Mouse (Mus musculus): Measurements from ENCODE around the gene Recql. TPM values are rescaled to one million over a fixed set of nuclear protein-coding genes. Genes with fewer than 3 reads are reported as not detected.
"Not testable (repeated sequence)": the region's sequence is repeated elsewhere in the genome, so short reads cannot be mapped to it uniquely, and the experiment has no call there.

Recql gene
- total RNA-seq, 2 experiments from 2014 or later: 31.5 to 32.1 TPM

DNA sequence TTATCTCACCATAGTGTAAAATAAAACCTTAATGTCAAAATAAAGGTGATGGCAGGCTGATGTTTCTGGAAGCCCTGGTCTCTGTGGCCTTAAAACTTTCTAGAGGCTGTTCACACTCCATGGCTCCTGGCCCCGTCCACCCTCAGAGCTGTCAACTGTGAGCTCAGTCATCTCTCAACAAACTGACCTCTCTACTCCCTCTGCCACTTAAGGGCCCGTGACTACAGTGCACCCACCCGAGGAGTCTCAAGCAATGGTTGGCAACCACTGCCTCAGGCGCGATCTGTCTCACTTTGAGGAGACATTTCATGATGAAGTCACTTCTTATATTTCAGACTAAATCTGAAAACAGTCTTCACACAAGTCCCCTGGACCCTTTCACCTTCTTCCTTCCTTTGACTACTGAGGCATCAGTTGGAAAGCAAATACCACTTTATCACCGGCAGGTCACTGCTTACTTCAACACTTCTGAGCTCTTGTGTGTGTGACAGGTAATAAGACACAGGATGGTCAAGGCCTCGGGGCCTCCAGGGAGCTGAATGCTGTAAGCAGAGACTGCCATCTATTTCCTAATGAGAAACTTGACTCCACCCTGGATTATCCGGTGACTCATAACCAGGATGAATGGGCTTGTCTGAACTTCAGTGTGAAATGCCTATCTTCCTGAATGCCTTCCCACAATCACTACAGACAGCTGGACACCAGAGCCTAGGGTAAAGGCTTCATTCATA, 21.0 kb downstream of the Recql start:
- ATAC-seq (ENCODE audit: poor library complexity, severe bottlenecking): no peak

GRCm38 (mm10) chr6:142363019-142363576, 23.8 kb downstream of the Recql start:
- ATAC-seq (ENCODE audit: poor library complexity, severe bottlenecking): peak; percentile 13; the same call in 1 of the 2 replicates

DNA sequence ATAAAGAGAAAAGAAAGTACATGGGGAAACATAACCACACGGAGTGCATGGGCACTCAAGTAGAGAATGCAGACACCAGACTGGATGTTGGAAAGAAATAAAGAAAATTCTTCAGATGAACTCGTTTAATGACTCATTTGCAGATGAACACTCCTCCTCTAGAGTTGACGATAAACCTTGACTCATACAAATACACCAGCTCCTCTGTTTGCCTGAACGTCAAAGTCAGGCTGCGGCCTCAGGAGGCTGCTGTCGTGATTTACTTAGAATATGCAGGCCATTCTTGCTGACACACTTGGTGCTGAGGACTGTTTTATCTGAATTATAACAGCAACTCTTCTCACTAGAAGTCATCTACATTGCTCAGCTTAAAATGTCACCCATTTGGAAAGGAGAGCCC, 24.9 kb downstream of the Recql start:
- ATAC-seq (ENCODE audit: poor library complexity, severe bottlenecking): no peak

GRCm38 (mm10) chr6:142357106-142357505, 29.8 kb downstream of the Recql start:
- no peak for ATAC-seq (ENCODE audit: poor library complexity, severe bottlenecking)

DNA sequence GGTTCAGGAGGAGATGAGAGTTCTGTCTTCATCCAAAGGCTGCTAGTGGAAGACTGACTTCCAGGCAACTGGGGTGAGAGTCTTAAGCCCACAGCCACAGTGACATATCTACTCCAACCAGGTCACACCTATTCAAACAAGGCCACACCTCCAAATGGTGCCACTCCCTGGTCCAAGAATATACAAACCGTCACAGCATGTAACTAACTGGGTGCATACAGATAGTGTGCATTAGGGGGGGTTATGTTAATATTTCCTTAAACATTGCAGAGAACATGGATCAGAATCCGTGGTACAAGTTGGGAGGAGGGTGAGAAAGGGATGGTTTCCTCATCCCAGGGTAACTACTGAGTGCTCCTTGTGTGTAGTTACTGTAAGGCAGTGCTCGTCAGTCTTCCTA, 34.8 kb downstream of the Recql start:
- ATAC-seq (ENCODE audit: poor library complexity, severe bottlenecking): not testable (repeated sequence)

DNA sequence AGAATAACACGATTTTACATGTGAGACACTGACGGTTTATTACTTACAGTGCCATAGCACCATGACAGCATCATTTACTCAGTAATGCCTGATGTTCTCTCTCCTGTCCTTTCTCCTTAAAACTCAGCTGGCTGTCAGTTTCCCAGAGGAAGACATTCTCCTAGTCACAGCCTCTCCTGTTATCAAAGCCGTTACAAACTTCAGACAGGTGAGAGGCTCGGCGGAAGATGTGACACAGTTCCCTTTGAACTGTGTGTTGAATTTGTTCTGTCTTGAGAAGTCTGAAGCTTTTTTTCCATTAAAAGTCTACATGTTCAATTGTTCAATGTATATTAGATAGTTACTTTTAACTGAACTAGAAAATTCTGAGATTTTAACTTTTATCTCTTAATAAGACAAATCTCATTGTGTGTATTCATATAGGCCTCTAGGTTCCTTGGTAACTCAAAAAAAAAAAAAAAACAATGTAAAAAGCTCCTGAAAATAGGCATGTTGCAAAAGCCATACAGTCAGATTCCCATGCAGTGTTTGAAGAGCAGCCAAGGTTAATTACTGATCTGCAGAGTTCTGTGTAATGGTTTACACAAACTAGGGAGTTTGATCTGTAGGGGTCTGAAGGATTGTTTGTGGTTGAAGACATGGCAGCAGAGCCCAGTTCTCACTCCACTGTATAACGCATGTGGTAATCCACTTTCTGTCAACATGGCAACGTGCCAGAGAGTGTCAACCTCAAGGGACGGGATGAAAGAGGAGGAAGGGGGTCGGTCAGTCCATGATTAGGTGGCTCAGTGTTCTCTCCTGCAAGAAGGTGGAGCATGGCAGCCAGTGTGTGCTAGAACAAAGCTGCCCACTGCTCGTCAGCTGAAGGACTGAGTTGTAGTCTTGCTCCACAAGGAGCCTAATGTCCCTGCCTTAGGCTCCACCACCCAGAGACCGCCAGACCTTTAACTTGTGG, 39.2 kb downstream of the Recql start:
- no peak for ATAC-seq (ENCODE audit: poor library complexity, severe bottlenecking)

DNA sequence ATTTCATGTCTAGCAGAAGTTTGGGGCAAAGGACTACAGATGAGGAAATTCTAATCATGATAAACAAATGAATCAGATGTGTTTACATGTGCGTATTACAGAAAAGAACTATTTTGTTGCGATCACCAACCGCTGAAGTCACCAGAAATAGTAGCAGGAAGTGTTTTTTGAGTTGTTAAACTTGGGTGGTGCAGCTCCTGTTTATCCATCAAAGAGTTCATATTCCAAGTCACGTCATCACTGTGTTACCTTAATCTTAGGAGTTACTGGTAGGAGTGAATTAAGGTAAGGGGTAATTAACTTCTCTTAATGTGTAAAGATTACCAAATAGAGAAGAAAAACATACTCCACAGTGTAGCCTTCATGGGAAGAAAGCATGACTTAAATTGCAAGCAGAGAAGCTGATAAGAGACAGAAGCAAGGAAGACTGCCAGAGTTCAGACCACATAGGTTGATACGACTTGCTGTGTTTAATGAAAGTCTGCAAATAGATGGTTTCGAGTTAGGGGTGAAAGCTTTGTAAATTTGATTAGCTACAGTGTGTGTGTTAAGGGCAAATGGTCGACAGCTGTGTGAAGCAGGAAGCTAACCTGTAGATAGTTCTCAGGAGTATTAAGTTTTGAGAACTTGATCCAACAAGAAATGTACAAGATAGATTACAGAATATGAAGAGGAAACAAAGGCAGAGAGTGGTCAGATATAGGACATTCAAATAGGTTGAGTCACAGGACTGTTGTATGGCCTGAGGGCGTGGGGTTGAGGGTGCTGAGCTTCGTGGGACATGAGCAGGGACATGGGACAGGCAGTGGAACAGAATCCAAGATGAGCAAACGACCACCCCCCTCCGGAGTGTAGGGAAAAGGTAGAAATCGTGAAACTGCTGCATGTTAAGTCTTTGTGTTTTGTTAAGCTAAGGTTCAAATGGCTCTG, 40.4 kb downstream of the Recql start:
- no peak for ATAC-seq (ENCODE audit: poor library complexity, severe bottlenecking)

DNA sequence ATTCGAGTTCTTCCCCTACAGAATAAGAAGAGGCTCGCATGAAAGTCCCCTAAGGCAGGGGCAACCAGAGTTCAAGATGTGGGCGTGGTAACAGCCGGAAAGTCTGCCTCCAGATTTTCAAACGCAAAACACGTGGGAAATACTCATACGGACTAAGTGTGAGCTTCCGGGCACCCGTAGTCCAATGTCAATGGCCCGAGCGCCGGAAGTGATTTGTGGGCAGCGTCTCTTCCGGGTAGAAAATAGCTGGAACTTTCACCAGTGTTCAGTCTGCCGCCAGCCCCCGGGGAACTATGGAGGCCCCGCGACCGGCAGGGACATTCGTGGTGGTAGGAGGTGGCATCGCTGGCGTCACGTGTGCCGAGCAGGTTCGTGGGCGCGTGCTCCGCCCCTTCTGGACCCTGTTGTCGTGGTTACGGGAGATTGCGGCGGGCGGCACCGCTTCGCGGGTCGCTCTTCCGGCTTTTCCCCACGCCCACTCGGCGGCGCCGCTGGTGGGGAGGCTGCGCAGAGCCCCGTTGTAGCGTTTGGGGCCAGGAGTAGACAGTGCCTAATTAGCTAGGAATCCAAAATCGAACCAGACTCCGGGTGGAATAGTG, 41.3 kb downstream of the Recql start, which contains the start of gene Pyroxd1:
Gene Pyroxd1 (plus strand): TSS at position 215 of the 599 bp plus-strand sequence.
- ATAC-seq (ENCODE audit: poor library complexity, severe bottlenecking): peak; percentile 92

- ATAC-seq (ENCODE audit: poor library complexity, severe bottlenecking): peak; percentile 31; the same call in 1 of the 2 replicates
Measured at GRCm38 (mm10) chr6:142343561-142343960, 43.3 kb downstream of the Recql start.

- no peak for ATAC-seq (ENCODE audit: poor library complexity, severe bottlenecking)
Measured at GRCm38 (mm10) chr6:142339576-142339975, 47.3 kb downstream of the Recql start.

GRCm38 (mm10) chr6:142338961-142339360, 47.9 kb downstream of the Recql start:
- ATAC-seq (ENCODE audit: poor library complexity, severe bottlenecking): no peak

DNA sequence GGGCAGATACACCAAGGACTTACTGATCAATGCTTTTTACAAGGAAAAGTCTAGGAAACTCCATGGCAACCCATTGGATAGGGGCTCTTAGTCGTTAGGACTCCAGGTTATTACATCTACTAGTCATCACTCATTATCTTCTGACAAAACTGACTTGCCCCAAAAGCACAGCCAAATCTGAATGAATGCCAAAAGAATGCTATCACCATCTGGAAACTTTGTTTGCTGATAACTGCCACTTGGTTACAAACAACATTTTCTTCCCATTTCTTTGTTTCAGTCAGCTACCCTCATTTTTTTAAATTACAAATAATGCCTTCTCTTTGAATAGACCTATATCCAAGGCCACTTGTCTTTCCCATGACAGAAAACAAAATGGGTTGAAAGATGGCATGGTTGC, 57.7 kb downstream of the Recql start:
- no peak for ATAC-seq (ENCODE audit: poor library complexity, severe bottlenecking)

DNA sequence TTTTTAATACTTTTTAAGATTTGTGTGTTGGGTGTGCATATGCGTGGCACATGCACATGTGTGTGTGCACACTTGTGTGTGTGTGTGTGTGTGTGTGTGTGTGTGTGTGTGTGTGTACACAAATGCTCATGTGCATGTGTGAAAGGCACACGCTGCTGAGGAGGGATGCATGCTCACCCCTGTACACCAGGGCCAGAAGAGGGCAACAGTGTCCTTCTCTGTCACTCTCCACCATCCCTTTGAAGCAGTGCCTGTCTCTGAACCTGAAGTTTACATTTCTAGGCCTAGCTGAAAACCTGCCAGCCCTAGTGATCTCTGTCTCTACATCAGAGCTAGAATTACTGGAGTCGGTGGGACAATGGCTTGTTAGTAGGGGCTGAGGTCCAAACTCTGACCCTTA, 60.3 kb downstream of the Recql start:
- ATAC-seq (ENCODE audit: poor library complexity, severe bottlenecking): no peak

GRCm38 (mm10) chr6:142322881-142323280, 64.0 kb downstream of the Recql start, which contains the start of gene Slco1a5:
Gene Slco1a5 (minus strand): TSS chr6:142322981.
- ATAC-seq (ENCODE audit: poor library complexity, severe bottlenecking): no peak

- no peak for ATAC-seq (ENCODE audit: poor library complexity, severe bottlenecking)
Measured at GRCm38 (mm10) chr6:142317106-142317505, 69.8 kb downstream of the Recql start.

- no peak for ATAC-seq (ENCODE audit: poor library complexity, severe bottlenecking)
Measured at GRCm38 (mm10) chr6:142314285-142314684, 72.6 kb downstream of the Recql start.

GRCm38 (mm10) chr6:142305076-142305475, 81.8 kb downstream of the Recql start:
- no peak for ATAC-seq (ENCODE audit: poor library complexity, severe bottlenecking)
